Mouse (Mus musculus) heart, embryonic 11.5 days (tissue): Measurements from ENCODE around the gene Atf6. TPM values are rescaled to one million over a fixed set of nuclear protein-coding genes. Genes with fewer than 3 reads are reported as not detected.

Experiments
- ATAC-seq: fragments of 200-750 bp; cut with Nextera tagmentation; replicated peaks from 2 replicates; pipeline ENCODE4 v1.8.0; 2017; ENCODE audit warnings: moderate library complexity; ENCODE audit not compliant: insufficient number of reproducible peaks, low FRiP score, low TSS enrichment
- H3K27ac ChIP-seq: fragments of 300-500 bp; sonication (generic); 2 replicates; pipeline ENCODE4 v1.5.1; 2014; ENCODE audit warnings: mild to moderate bottlenecking, low read depth, low read length
- H3K27me3 ChIP-seq: fragments of 300-500 bp; sonication (generic); 2 replicates; pipeline ENCODE4 v1.6.1; 2014; ENCODE audit warnings: mild to moderate bottlenecking, low read length, mixed read lengths; ENCODE audit not compliant: control insufficient read depth, insufficient read depth
- H3K36me3 ChIP-seq: fragments of 300-500 bp; sonication (generic); 2 replicates; pipeline ENCODE4 v1.6.1; 2014; ENCODE audit warnings: mild to moderate bottlenecking, low read length, moderate library complexity, mixed read lengths; ENCODE audit not compliant: control insufficient read depth, insufficient read depth
- H3K4me1 ChIP-seq: fragments of 300-500 bp; sonication (generic); 2 replicates; pipeline ENCODE4 v1.6.1; 2014; ENCODE audit warnings: low read length; ENCODE audit not compliant: control insufficient read depth, insufficient read depth
- H3K4me2 ChIP-seq: fragments of 300-500 bp; sonication (generic); 2 replicates; pipeline ENCODE4 v1.6.1; 2014; ENCODE audit warnings: mild to moderate bottlenecking, moderate library complexity
- H3K4me3 ChIP-seq: fragments of 300-500 bp; sonication (generic); 2 replicates; pipeline ENCODE4 v1.5.1; 2014; ENCODE audit warnings: low read depth, low read length
- H3K9ac ChIP-seq: fragments of 300-500 bp; sonication (generic); 2 replicates; pipeline ENCODE4 v1.6.1; 2014; ENCODE audit warnings: mild to moderate bottlenecking, low read depth, low read length, moderate library complexity
- H3K9me3 ChIP-seq: fragments of 300-500 bp; sonication (generic); replicated peaks from 2 replicates; pipeline ENCODE4 v1.6.1; 2016; ENCODE audit warnings: low read length; ENCODE audit not compliant: control insufficient read depth
- WGBS: fragments of 180-500 bp; shearing (Covaris S2); extraction: QIAGEN DNeasy Blood & Tissue Kit; methylation state at CpG from one replicate; pipeline ENCODE4 v1.1.7; 2014; ENCODE audit not compliant: insufficient replicate concordance; 5-methylcytosine and 5-hydroxymethylcytosine counted together
- polyA plus RNA-seq: library from polyadenylated mRNA; unstranded; fragments of >200 nt; fragmentation: Nextera tagmentation; extraction: Ambion mirVana; gene quantifications from 2 replicates; pipeline ENCODE4 v1.2.1, GENCODE M21; 2014

Atf6 gene
- polyA plus RNA-seq, 1 experiment from 2014 or later: 13.7 TPM

GRCm38 (mm10) chr1:170700496-170701027 lies 167.0 kb downstream of the Atf6 start:
- WGBS: 79% methylated on average over 3 of the region's 3 CpGs
- Histone ChIP-seq H3K27ac (no peak overlapping the region), H3K9ac (no peak overlapping the region), H3K4me3 (no peak overlapping the region), H3K27me3 (no peaks in the 10 kb centered on the region), H3K9me3 (no peaks in the 10 kb centered on the region), H3K4me2 (no peak overlapping the region), H3K4me1 (0 out of 2 replicates have a peak, but pooled peaks cover 3% of the 10 kb centered on the region), H3K36me3 (no peaks in the 10 kb centered on the region)
- no peak for ATAC-seq

GRCm38 (mm10) chr1:170699553-170699952 lies 168.0 kb downstream of the Atf6 start:
- no peaks in the 10 kb centered on the region for H3K27me3 ChIP-seq
- 68% methylated on average over 9 of the region's 9 CpGs for WGBS
- ATAC-seq: no peak
- H3K4me2 ChIP-seq: no peak overlapping the region
- no peak overlapping the region for H3K9ac ChIP-seq
- H3K9me3 ChIP-seq: no peaks in the 10 kb centered on the region
- H3K4me1 ChIP-seq: peaks cover 10% of the 10 kb centered on the region; the same call in 1 of the 2 replicates
- no peak overlapping the region for H3K27ac ChIP-seq
- H3K4me3 ChIP-seq: no peak overlapping the region
- no peaks in the 10 kb centered on the region for H3K36me3 ChIP-seq

- Histone ChIP-seq H3K9me3 (no peaks in the 10 kb centered on the region), H3K4me1 (peaks cover 10% of the 10 kb centered on the region; the same call in 1 of the 2 replicates), H3K27me3 (no peaks in the 10 kb centered on the region), H3K4me3 (no peak overlapping the region), H3K27ac (no peak overlapping the region), H3K36me3 (no peaks in the 10 kb centered on the region), H3K9ac (no peak overlapping the region), H3K4me2 (no peak overlapping the region)
- ATAC-seq: no peak
- WGBS: 66% methylated on average over 3 of the region's 3 CpGs
Observed at GRCm38 (mm10) chr1:170698771-170699170, 168.8 kb downstream of the Atf6 start.

- Histone ChIP-seq H3K36me3 (no peaks in the 10 kb centered on the region), H3K4me1 (peaks cover 10% of the 10 kb centered on the region; the same call in 1 of the 2 replicates), H3K4me2 (no peak overlapping the region), H3K9me3 (no peaks in the 10 kb centered on the region), H3K27ac (no peak overlapping the region), H3K27me3 (no peaks in the 10 kb centered on the region), H3K4me3 (no peak overlapping the region), H3K9ac (no peak overlapping the region)
- no peak for ATAC-seq
- WGBS: 85% methylated on average over 7 of the region's 7 CpGs
Observed at GRCm38 (mm10) chr1:170697771-170698356, 169.7 kb downstream of the Atf6 start.

GRCm38 (mm10) chr1:170696996-170697395 lies 170.6 kb downstream of the Atf6 start:
- WGBS: 87% methylated on average over 8 of the region's 8 CpGs
- H3K9ac ChIP-seq: no peak overlapping the region
- no peak overlapping the region for H3K4me3 ChIP-seq
- H3K9me3 ChIP-seq: no peaks in the 10 kb centered on the region
- H3K27me3 ChIP-seq: no peaks in the 10 kb centered on the region
- H3K4me2 ChIP-seq: no peak overlapping the region
- H3K4me1 ChIP-seq: peaks cover 10% of the 10 kb centered on the region; the same call in 1 of the 2 replicates
- H3K27ac ChIP-seq: no peak overlapping the region
- H3K36me3 ChIP-seq: no peaks in the 10 kb centered on the region
- no peak for ATAC-seq

- H3K27ac ChIP-seq: no peak overlapping the region
- no peaks in the 10 kb centered on the region for H3K27me3 ChIP-seq
- no peaks in the 10 kb centered on the region for H3K9me3 ChIP-seq
- 79% methylated on average over 6 of the region's 6 CpGs for WGBS
- H3K4me3 ChIP-seq: no peak overlapping the region
- no peaks in the 10 kb centered on the region for H3K36me3 ChIP-seq
- no peak for ATAC-seq
- H3K9ac ChIP-seq: no peak overlapping the region
- H3K4me2 ChIP-seq: no peak overlapping the region
- H3K4me1 ChIP-seq: peaks cover 7% of the 10 kb centered on the region; the same call in 1 of the 2 replicates
Observed at GRCm38 (mm10) chr1:170695326-170695725, 172.2 kb downstream of the Atf6 start.

- Histone ChIP-seq H3K9me3 (no peaks in the 10 kb centered on the region), H3K4me1 (peaks cover 7% of the 10 kb centered on the region; the same call in 1 of the 2 replicates), H3K27ac (0 out of 2 replicates have a peak overlapping the region, but pooled peaks have one; percentile 7), H3K9ac (no peak overlapping the region), H3K4me2 (no peak overlapping the region), H3K4me3 (no peak overlapping the region), H3K36me3 (no peaks in the 10 kb centered on the region), H3K27me3 (no peaks in the 10 kb centered on the region)
- ATAC-seq: no peak
- WGBS: 44% methylated on average over 5 of the region's 5 CpGs
Observed at GRCm38 (mm10) chr1:170694821-170695291, 172.7 kb downstream of the Atf6 start.

GRCm38 (mm10) chr1:170691301-170691700 lies 176.3 kb downstream of the Atf6 start:
- no peak overlapping the region for H3K4me3 ChIP-seq
- no peak overlapping the region for H3K9ac ChIP-seq
- WGBS: 82% methylated on average over 5 of the region's 5 CpGs
- H3K36me3 ChIP-seq: no peaks in the 10 kb centered on the region
- H3K27me3 ChIP-seq: no peaks in the 10 kb centered on the region
- no peaks in the 10 kb centered on the region for H3K9me3 ChIP-seq
- no peak for ATAC-seq
- no peak overlapping the region for H3K27ac ChIP-seq
- H3K4me2 ChIP-seq: no peak overlapping the region
- H3K4me1 ChIP-seq: peaks cover 7% of the 10 kb centered on the region; the same call in 1 of the 2 replicates

- no peak overlapping the region for H3K9ac ChIP-seq
- no peak overlapping the region for H3K27ac ChIP-seq
- H3K4me2 ChIP-seq: no peak overlapping the region
- no peaks in the 10 kb centered on the region for H3K27me3 ChIP-seq
- no peaks in the 10 kb centered on the region for H3K36me3 ChIP-seq
- no peaks in the 10 kb centered on the region for H3K9me3 ChIP-seq
- H3K4me3 ChIP-seq: no peak overlapping the region
- H3K4me1 ChIP-seq: peaks cover 2% of the 10 kb centered on the region; the same call in 1 of the 2 replicates
- 85% methylated on average over 8 of the region's 8 CpGs for WGBS
- no peak for ATAC-seq
Observed at GRCm38 (mm10) chr1:170689773-170690172, 177.8 kb downstream of the Atf6 start.
